Mouse (Mus musculus) ES-E14 (cell line): Measurements from ENCODE around the gene Rad54l2. TPM values are rescaled to one million over a fixed set of nuclear protein-coding genes. Genes with fewer than 3 reads are reported as not detected.
A peak's percentile ranks its signal among the peaks of the same experiment; 100 is the strongest.

Source experiments
- DNase-seq: peaks from one replicate; pipeline ENCODE4 v3.0.0-alpha.2; 2013; ENCODE audit warnings: low read depth, low spot score
- H3K27ac ChIP-seq: 2 replicates; pipeline ENCODE4 v1.5.1; 2012; ENCODE audit warnings: low read depth, mild to moderate bottlenecking, low read length, moderate library complexity, mixed read lengths; ENCODE audit not compliant: poor library complexity, insufficient read depth, severe bottlenecking
- H3K36me3 ChIP-seq: 2 replicates; pipeline ENCODE4 v1.6.1; 2012; ENCODE audit warnings: mild to moderate bottlenecking, low read length, moderate library complexity, mixed read lengths; ENCODE audit not compliant: control insufficient read depth, poor library complexity, insufficient read depth, severe bottlenecking
- H3K4me1 ChIP-seq, 2 experiments: fragments of 150-350 bp in 1 of 2; sonication (generic) in 1 of 2; 2 replicates each; pipeline ENCODE4 v1.6.1; 2012; ENCODE audit warnings: low read length in 2 of 2, mild to moderate bottlenecking in 1 of 2, mixed read lengths in 1 of 2; ENCODE audit not compliant: control insufficient read depth in 2 of 2, insufficient read depth in 2 of 2, poor library complexity in 1 of 2
- H3K4me3 ChIP-seq, 2 experiments: fragments of 150-350 bp in 1 of 2; sonication (generic) in 1 of 2; 2 replicates each; pipeline ENCODE4 v1.5.1; 2012; ENCODE audit warnings: low read length in 2 of 2, low read depth in 1 of 2, mild to moderate bottlenecking in 1 of 2, mixed read lengths in 1 of 2; ENCODE audit not compliant: insufficient read depth in 1 of 2, poor library complexity in 1 of 2, severe bottlenecking in 1 of 2
- H3K9ac ChIP-seq: 2 replicates; pipeline ENCODE4 v1.6.1; 2012; ENCODE audit warnings: low read depth, mild to moderate bottlenecking, low read length, mixed read lengths; ENCODE audit not compliant: poor library complexity, insufficient read depth, severe bottlenecking
- H3K9me3 ChIP-seq: fragments of 150-350 bp; sonication (generic); 2 replicates; pipeline ENCODE4 v1.6.1; 2012; ENCODE audit warnings: low read depth, mild to moderate bottlenecking, low read length; ENCODE audit not compliant: control insufficient read depth, insufficient read depth
- CHD2 ChIP-seq: IDR thresholded peaks from 2 replicates; pipeline ENCODE4 v1.6.1; 2014; ENCODE audit warnings: mild to moderate bottlenecking, low read depth, low read length, inconsistent platforms
- HCFC1 ChIP-seq: IDR thresholded peaks from 2 replicates; pipeline ENCODE4 v1.6.1; 2012; ENCODE audit warnings: low read length, inconsistent platforms, borderline replicate concordance; ENCODE audit not compliant: insufficient read depth
- MAFK ChIP-seq: IDR thresholded peaks from 2 replicates; pipeline ENCODE4 v1.6.1; 2014; ENCODE audit warnings: mild to moderate bottlenecking, low read depth, low read length, inconsistent platforms; ENCODE audit not compliant: insufficient read depth
- ZC3H11A ChIP-seq: IDR thresholded peaks from 2 replicates; pipeline ENCODE4 v1.6.1; 2012; ENCODE audit warnings: low read depth, mild to moderate bottlenecking, inconsistent platforms, low read length, borderline replicate concordance
- ZNF384 ChIP-seq: IDR thresholded peaks from 2 replicates; pipeline ENCODE4 v1.6.1; 2012; ENCODE audit warnings: low read depth, low read length, inconsistent platforms
- in situ Hi-C, 2 experiments: fragments of 600-800 bp; cut with MboI; formaldehyde crosslinking; loops; one replicate each; pipeline ENCODE4 v1.15.1; 2025; ENCODE audit warnings: low sequenced_read_pairs in 2 of 2, inconsistent platforms in 1 of 2; ENCODE audit not compliant: unreplicated experiment in 2 of 2
- total RNA-seq: library from RNA; depleted of rRNA; stranded (reverse); fragments of 300-350 nt; gene quantifications from 2 replicates; pipeline ENCODE4 v1.2.3, GENCODE M21; 2012

Rad54l2 gene
- total RNA-seq, 1 experiment = 21.4 TPM

GRCm38 (mm10) chr9:106819201-106819600, 30.2 kb upstream of the Rad54l2 start:
- TF ChIP-seq CHD2 (no peak), ZNF384 (no peak), MAFK (no peak), HCFC1 (no peak), ZC3H11A (no peak)

DNA sequence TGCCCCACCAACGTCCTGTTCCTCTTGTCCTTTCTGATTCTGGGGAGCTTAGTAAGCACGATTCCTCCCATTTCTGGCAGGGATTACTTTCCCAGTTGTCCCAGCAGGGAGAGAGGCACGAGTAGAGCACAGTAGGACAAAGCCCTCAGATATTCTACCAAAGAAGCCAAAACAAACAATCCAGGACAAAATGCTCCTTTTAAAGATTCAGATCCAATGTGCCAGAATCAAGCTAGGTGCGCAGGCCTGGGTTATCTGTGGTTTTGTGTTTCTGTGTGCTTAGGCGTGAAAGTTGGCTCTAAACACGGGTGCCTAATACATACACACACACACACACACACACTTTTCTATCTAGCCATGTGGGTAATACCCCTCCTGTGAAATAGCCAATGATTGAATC, 29.2 kb upstream of the Rad54l2 start:
- no peaks in the 10 kb centered on the region for H3K36me3 ChIP-seq
- no peaks in the 10 kb centered on the region for H3K9me3 ChIP-seq
- TF ChIP-seq ZC3H11A = no peak
- no peak for TF ChIP-seq MAFK
- no peak for TF ChIP-seq ZNF384
- TF ChIP-seq HCFC1 = no peak
- TF ChIP-seq CHD2 = no peak
- H3K4me1 ChIP-seq = peaks cover 0 to 2% of the 10 kb centered on the region in 2 experiments; a peak in 1 of 4 replicates
- no peak overlapping the region for H3K27ac ChIP-seq
- H3K9ac ChIP-seq = no peak overlapping the region
- no peak for DNase-seq
- H3K4me3 ChIP-seq = no peak overlapping the region
- in situ Hi-C loops = loop anchor here in 1 of 2 experiments (10.0 kb wide), 1 partner anchor 143 kb away; no protein-coding TSS in a partner anchor

More at GRCm38 (mm10) chr9:106819201-106819600, 30.2 kb upstream of the Rad54l2 start:
- in situ Hi-C loops = loop anchor here in 1 of 2 experiments (10.0 kb wide), 1 partner anchor 144 kb away; no protein-coding TSS in a partner anchor
- H3K27ac ChIP-seq = no peak overlapping the region
- no peak for DNase-seq
- H3K9me3 ChIP-seq = no peaks in the 10 kb centered on the region
- H3K9ac ChIP-seq = no peak overlapping the region
- H3K4me1 ChIP-seq = peaks cover 0 to 2% of the 10 kb centered on the region in 2 experiments; a peak in 1 of 4 replicates
- no peak overlapping the region for H3K4me3 ChIP-seq
- H3K36me3 ChIP-seq = no peaks in the 10 kb centered on the region

DNA sequence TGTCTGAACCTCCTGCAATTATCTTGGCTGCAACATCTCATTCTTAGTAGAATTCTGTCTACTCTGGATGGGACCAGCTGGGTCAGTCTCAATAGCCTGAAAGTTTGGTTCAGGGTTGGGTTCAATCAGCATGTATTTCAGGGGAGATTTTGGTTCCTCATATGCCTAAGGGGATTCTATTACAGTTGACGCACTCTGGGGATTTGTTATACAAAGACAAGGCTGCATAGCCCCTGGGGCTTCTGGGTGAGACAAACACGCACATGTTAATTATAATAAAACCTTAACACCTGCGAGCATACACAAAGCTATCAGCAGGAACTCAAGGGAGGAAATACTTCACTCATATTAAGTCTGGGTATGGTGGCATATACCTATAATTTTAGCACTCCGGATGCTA, 17.5 kb upstream of the Rad54l2 start:
- Histone ChIP-seq H3K9ac (no peak overlapping the region), H3K4me1 (no peaks in the 10 kb centered on the region), H3K9me3 (no peaks in the 10 kb centered on the region), H3K36me3 (no peaks in the 10 kb centered on the region), H3K27ac (no peak overlapping the region), H3K4me3 (no peak overlapping the region)
- in situ Hi-C loops = no loop called here
- DNase-seq = no peak
- TF ChIP-seq CHD2 (no peak), HCFC1 (no peak), MAFK (no peak), ZC3H11A (no peak), ZNF384 (no peak)

- Histone ChIP-seq H3K4me3 (no peak overlapping the region), H3K4me1 (peaks cover 2% of the 10 kb centered on the region in 2 experiments; a peak in 2 of 4 replicates), H3K9ac (no peak overlapping the region), H3K27ac (no peak overlapping the region), H3K9me3 (no peaks in the 10 kb centered on the region), H3K36me3 (no peaks in the 10 kb centered on the region)
- DNase-seq = no peak
- in situ Hi-C loops = no loop called here
- TF ChIP-seq MAFK (no peak), HCFC1 (no peak), CHD2 (no peak), ZNF384 (no peak), ZC3H11A (no peak)
These were observed 1.8 kb upstream of the Rad54l2 start for GRCm38 (mm10) chr9:106790831-106791230.

- DNase-seq = no peak
- Histone ChIP-seq H3K36me3 (no peaks in the 10 kb centered on the region), H3K4me3 (peak overlapping the region in 1 of 2 experiments; percentile 87; a peak in 2 of 4 replicates), H3K9me3 (no peaks in the 10 kb centered on the region), H3K27ac (no peak overlapping the region), H3K9ac (no peak overlapping the region), H3K4me1 (peaks cover 2% of the 10 kb centered on the region in 2 experiments; a peak in 2 of 4 replicates)
- TF ChIP-seq HCFC1 (no peak), CHD2 (no peak), ZNF384 (no peak), ZC3H11A (no peak), MAFK (no peak)
- in situ Hi-C loops = no loop called here
These were observed 369 bp upstream of the Rad54l2 start for GRCm38 (mm10) chr9:106789363-106789762.
